Mouse (Mus musculus) heart, embryonic 11.5 days (tissue): Measurements from ENCODE around the gene Ddx4. TPM values are rescaled to one million over a fixed set of nuclear protein-coding genes. Genes with fewer than 3 reads are reported as not detected.

Experiments used
- ATAC-seq: fragments of 200-750 bp; cut with Nextera tagmentation; replicated peaks from 2 replicates; pipeline ENCODE4 v1.8.0; 2017; ENCODE audit warnings: moderate library complexity; ENCODE audit not compliant: insufficient number of reproducible peaks, low FRiP score, low TSS enrichment
- H3K27ac ChIP-seq: fragments of 300-500 bp; sonication (generic); 2 replicates; pipeline ENCODE4 v1.5.1; 2014; ENCODE audit warnings: mild to moderate bottlenecking, low read depth, low read length
- H3K27me3 ChIP-seq: fragments of 300-500 bp; sonication (generic); 2 replicates; pipeline ENCODE4 v1.6.1; 2014; ENCODE audit warnings: mild to moderate bottlenecking, low read length, mixed read lengths; ENCODE audit not compliant: control insufficient read depth, insufficient read depth
- H3K36me3 ChIP-seq: fragments of 300-500 bp; sonication (generic); 2 replicates; pipeline ENCODE4 v1.6.1; 2014; ENCODE audit warnings: mild to moderate bottlenecking, low read length, moderate library complexity, mixed read lengths; ENCODE audit not compliant: control insufficient read depth, insufficient read depth
- H3K4me1 ChIP-seq: fragments of 300-500 bp; sonication (generic); 2 replicates; pipeline ENCODE4 v1.6.1; 2014; ENCODE audit warnings: low read length; ENCODE audit not compliant: control insufficient read depth, insufficient read depth
- H3K4me2 ChIP-seq: fragments of 300-500 bp; sonication (generic); 2 replicates; pipeline ENCODE4 v1.6.1; 2014; ENCODE audit warnings: mild to moderate bottlenecking, moderate library complexity
- H3K4me3 ChIP-seq: fragments of 300-500 bp; sonication (generic); 2 replicates; pipeline ENCODE4 v1.5.1; 2014; ENCODE audit warnings: low read depth, low read length
- H3K9ac ChIP-seq: fragments of 300-500 bp; sonication (generic); 2 replicates; pipeline ENCODE4 v1.6.1; 2014; ENCODE audit warnings: mild to moderate bottlenecking, low read depth, low read length, moderate library complexity
- H3K9me3 ChIP-seq: fragments of 300-500 bp; sonication (generic); replicated peaks from 2 replicates; pipeline ENCODE4 v1.6.1; 2016; ENCODE audit warnings: low read length; ENCODE audit not compliant: control insufficient read depth
- WGBS: fragments of 180-500 bp; shearing (Covaris S2); extraction: QIAGEN DNeasy Blood & Tissue Kit; methylation state at CpG from one replicate; pipeline ENCODE4 v1.1.7; 2014; ENCODE audit not compliant: insufficient replicate concordance; 5-methylcytosine and 5-hydroxymethylcytosine counted together
- polyA plus RNA-seq: library from polyadenylated mRNA; unstranded; fragments of >200 nt; fragmentation: Nextera tagmentation; extraction: Ambion mirVana; gene quantifications from 2 replicates; pipeline ENCODE4 v1.2.1, GENCODE M21; 2014

Gene Ddx4
- polyA plus RNA-seq, 1 experiment from 2014 or later: 1.2 TPM

DNA sequence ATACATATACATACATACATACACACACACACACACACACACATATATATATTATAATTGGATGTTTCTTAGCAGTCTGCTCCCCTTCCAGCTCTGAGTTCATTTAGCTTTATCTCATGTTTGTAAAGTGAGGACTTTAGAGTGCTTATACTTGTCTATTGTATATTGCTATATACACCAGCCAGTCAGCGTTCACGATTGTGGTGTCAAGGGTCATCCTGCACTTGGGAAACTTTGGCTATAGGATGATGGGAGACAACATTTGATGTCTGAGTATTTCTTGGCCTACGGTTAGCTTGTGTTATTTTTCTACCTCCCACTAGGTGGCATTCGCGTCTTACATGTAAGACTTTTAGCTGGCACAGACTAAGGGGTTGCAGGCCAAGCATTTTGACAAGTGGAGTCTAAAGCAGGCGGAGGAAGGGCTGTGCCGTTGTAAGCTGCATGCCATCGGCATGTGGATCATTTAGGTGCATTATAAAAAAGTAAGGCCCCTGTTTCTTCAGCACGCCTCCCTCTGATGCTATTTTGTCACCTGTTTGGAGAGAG is 21.7 kb upstream of the Ddx4 start:
- Histone ChIP-seq H3K9me3 (no peaks in the 10 kb centered on the region), H3K4me3 (no peak overlapping the region), H3K4me1 (peaks cover 6% of the 10 kb centered on the region; the same call in 1 of the 2 replicates), H3K27ac (no peak overlapping the region), H3K36me3 (peaks cover 5% of the 10 kb centered on the region), H3K27me3 (no peaks in the 10 kb centered on the region), H3K9ac (no peak overlapping the region), H3K4me2 (no peak overlapping the region)
- no peak for ATAC-seq
- WGBS: 11% methylated on average over 9 of the region's 9 CpGs

DNA sequence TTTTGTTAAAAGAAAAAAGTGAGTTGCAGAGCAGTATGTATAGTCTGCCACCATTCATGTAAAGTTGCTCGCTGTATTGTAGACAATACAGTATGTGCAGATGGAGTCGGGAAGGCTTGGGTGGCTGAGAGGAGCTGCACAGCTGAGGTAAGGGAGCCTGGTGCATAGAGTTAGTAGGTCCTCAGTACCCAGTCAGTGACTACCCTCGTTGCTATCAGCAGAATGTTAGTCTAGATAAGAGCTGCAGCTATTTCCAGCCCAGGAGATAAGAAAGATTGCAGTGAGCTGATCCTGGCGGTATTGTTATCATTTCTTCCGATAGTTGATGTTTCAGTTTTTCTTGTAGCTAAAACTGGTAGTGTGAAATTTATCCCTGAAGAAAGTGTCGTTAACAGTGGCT is 20.5 kb upstream of the Ddx4 start:
- ATAC-seq: no peak
- Histone ChIP-seq H3K27ac (no peak overlapping the region), H3K4me2 (no peak overlapping the region), H3K4me3 (no peak overlapping the region), H3K27me3 (no peaks in the 10 kb centered on the region), H3K9ac (no peak overlapping the region), H3K4me1 (peaks cover 6% of the 10 kb centered on the region; the same call in 1 of the 2 replicates), H3K9me3 (no peaks in the 10 kb centered on the region), H3K36me3 (peaks cover 3% of the 10 kb centered on the region; the same call in 1 of the 2 replicates)
- 23% methylated on average over 6 of the region's 6 CpGs for WGBS

DNA sequence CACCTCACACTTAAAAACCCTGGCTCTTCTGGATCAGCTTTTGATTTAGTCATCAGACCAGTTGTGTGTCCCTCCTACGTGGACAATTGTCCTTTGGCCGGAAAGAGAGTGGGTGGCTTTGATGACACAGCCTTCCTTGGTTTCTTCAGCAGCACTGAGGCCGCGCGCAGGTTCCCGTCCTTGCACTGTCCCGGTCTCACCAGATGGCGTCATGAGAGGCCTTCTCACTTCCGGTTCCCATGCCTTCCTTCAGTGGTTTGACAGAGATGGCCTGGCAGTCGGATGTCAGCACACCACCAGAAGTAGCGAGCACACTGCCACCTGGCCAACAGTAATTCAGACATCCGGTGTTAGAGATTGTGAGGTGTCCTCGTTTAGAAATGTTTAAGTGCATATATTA is 19.4 kb upstream of the Ddx4 start:
- peaks cover 3% of the 10 kb centered on the region; the same call in 1 of the 2 replicates for H3K36me3 ChIP-seq
- H3K9ac ChIP-seq: no peak overlapping the region
- no peak overlapping the region for H3K4me3 ChIP-seq
- ATAC-seq: no peak
- H3K27ac ChIP-seq: no peak overlapping the region
- WGBS: 63% methylated on average over 13 of the region's 13 CpGs
- H3K27me3 ChIP-seq: no peaks in the 10 kb centered on the region
- peaks cover 11% of the 10 kb centered on the region for H3K4me1 ChIP-seq
- H3K9me3 ChIP-seq: no peaks in the 10 kb centered on the region
- no peak overlapping the region for H3K4me2 ChIP-seq

DNA sequence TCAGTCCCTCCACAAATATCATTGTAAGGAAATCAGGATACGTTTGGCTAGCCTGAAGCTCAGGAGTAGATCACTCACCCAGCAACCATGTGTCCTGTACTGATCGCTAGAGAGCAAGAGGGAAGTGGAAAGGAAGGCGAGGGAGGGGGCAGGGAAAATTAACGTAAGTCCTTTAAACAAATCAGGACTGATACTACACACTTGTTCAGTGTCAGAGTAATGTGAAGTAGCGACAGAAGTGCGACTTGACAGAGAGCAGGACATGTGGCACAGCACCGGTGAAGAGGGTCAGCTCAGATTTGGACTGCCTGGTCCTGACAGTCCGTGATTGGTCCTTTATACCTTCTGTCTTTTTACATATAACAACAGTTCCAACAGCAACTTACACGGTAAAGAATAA is 14.9 kb upstream of the Ddx4 start:
- Histone ChIP-seq H3K9ac (no peak overlapping the region), H3K4me3 (no peak overlapping the region), H3K36me3 (peaks cover 3% of the 10 kb centered on the region; the same call in 1 of the 2 replicates), H3K27ac (no peak overlapping the region), H3K4me2 (peak overlapping the region; percentile 51), H3K4me1 (peaks cover 16% of the 10 kb centered on the region), H3K9me3 (no peaks in the 10 kb centered on the region), H3K27me3 (no peaks in the 10 kb centered on the region)
- peak; percentile 59; the same call in 1 of the 2 replicates for ATAC-seq
- WGBS: 34% methylated on average over 9 of the region's 9 CpGs

DNA sequence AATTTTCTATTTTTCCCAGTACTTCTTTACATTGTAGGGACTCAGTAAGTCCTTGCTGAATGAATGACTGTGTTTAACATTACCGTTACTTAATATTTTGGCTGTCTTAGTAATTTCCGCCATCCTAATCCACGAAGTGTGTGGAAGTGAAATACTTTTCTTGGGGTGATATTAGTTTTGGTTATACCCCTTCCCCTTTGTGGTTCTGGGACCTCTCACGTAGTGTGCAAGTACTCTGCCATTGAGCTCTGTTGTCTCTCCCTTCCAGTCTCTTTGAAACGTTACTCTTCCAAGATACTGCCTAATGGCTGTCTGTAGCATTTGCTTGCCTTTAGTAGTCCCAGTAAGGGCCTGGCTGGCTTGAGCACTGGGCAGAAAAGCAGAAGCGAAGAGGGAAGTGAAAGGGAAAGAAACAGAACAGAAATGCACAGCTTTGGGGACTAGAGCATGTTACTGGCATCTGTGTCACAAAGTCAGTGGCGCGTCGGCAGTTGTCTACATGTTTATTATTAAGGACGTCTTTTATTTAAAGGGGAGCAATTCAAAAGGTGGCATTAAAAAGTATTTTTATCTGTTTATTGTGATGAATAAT is 14.3 kb upstream of the Ddx4 start:
- H3K4me2 ChIP-seq: peak overlapping the region; percentile 51
- WGBS: 77% methylated on average over 10 of the region's 10 CpGs
- no peak overlapping the region for H3K27ac ChIP-seq
- ATAC-seq: no peak
- no peaks in the 10 kb centered on the region for H3K9me3 ChIP-seq
- no peaks in the 10 kb centered on the region for H3K27me3 ChIP-seq
- no peak overlapping the region; the same call in 1 of the 2 replicates for H3K9ac ChIP-seq
- peaks cover 16% of the 10 kb centered on the region for H3K4me1 ChIP-seq
- H3K4me3 ChIP-seq: no peak overlapping the region
- H3K36me3 ChIP-seq: peaks cover 3% of the 10 kb centered on the region; the same call in 1 of the 2 replicates

DNA sequence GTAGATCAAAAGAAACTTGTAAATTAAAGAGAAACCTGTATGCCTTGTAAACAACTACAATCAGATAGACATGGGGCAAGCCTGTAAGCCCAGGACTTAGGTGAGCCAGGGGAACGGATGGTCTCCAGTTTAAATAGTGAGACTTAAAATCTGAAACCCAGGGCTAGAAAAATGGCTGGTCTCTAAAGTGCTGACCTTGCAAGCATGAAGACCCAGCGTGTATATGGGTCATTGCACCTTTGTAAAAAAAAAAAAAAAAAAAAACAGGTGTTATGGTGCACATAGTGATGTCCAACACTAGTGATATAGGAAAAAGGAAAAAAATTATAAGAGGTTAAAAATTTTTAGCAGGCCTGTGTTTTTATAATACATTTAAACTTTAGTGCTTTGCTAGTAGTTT is 9.4 kb upstream of the Ddx4 start:
- Histone ChIP-seq H3K4me3 (no peak overlapping the region), H3K36me3 (no peaks in the 10 kb centered on the region), H3K9ac (no peak overlapping the region), H3K27ac (no peak overlapping the region), H3K9me3 (no peaks in the 10 kb centered on the region), H3K4me1 (peaks cover 14% of the 10 kb centered on the region), H3K27me3 (no peaks in the 10 kb centered on the region), H3K4me2 (peak overlapping the region; percentile 92; the same call in 1 of the 2 replicates)
- 85% methylated on average over 2 of the region's 2 CpGs for WGBS
- ATAC-seq: no peak

DNA sequence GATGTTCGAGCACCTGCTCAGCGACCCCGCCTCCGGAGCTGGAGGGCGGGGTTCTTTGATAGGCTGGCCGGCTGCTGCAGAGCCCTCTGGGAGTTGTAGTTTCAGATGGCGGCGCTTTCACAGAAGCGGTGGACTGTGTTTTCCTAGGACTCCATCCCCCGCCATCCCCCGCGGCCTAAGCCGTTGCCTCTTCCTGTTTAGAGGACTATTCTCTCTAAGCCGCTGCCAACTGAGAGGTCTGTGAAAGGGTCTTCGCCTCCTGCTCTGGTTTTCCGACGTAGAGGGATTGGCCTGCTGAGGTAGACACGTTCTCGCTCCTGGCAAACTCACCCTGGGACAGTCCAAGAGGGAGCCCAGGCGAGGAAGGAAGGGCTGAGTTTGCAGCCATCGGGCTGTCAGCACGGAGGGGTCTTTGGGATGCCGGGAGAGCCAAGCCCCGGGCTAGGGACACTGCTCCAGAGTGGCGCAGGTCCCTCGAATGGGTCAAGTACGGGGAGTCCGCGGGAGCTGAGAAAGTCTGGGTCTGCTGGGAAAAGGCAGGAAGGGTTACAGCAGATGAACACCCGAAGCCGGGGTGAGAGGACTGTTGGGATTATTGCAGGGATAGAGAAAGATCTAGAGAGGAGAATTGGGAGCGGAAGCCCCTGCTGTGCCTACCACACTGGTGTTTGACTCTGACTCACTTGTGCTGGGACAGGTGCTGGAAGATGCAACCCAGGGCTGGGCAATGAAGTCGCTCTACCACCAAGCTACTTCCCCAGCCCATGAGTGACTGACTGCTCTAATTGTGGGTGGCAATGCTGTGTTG is 8.5 kb upstream of the Ddx4 start, which contains the start of gene Slc38a9:
Slc38a9 (plus strand) TSS at position 178 of the 808 bp plus-strand sequence.
- H3K36me3 ChIP-seq: no peaks in the 10 kb centered on the region
- peak within 1 kb of the TSS; percentile 92 for H3K4me2 ChIP-seq
- peak within 1 kb of the TSS; percentile 88 for H3K9ac ChIP-seq
- H3K27ac ChIP-seq: peak within 1 kb of the TSS; percentile 46
- ATAC-seq: peak; percentile 98
- no peaks in the 10 kb centered on the region for H3K27me3 ChIP-seq
- peaks cover 10% of the 10 kb centered on the region for H3K4me1 ChIP-seq
- H3K9me3 ChIP-seq: no peaks in the 10 kb centered on the region
- H3K4me3 ChIP-seq: peak within 1 kb of the TSS; percentile 85
- 2% methylated on average over 33 of the region's 33 CpGs for WGBS

DNA sequence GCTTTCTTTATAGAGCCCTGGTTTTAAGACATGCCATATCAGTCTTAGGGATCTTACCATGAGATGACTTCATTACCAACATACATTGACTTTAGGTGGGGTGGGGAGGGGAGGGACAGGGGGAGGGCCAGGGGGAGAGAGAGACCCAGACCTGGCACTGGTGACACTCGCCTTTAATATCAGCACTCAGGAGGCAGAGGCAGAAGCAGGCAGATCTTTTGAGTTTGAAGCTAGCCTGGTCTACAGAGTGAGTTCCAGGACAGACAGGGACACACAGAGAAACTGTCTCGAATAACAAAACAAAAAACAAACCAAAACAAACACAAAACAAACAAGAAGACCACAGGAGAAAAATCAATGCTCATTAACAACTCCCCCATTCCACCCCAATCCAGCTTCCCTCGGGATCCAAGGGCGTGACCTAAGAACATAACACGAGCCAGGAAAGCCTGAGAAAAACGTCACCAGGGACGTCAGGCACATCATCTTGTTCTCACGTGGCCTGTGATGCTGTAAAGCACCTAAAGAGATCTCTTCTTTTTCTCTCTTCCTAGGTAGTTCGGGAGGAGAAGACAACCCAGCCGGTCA is 7.8 kb upstream of the Ddx4 start:
- Histone ChIP-seq H3K9ac (peak overlapping the region; percentile 69), H3K36me3 (no peaks in the 10 kb centered on the region), H3K27ac (no peak overlapping the region), H3K4me1 (peaks cover 10% of the 10 kb centered on the region), H3K4me2 (peak overlapping the region; percentile 92), H3K4me3 (peak overlapping the region; percentile 85), H3K9me3 (no peaks in the 10 kb centered on the region), H3K27me3 (no peaks in the 10 kb centered on the region)
- WGBS: 3% methylated on average over 10 of the region's 10 CpGs
- ATAC-seq: no peak
